In the genomic region with DNA sequence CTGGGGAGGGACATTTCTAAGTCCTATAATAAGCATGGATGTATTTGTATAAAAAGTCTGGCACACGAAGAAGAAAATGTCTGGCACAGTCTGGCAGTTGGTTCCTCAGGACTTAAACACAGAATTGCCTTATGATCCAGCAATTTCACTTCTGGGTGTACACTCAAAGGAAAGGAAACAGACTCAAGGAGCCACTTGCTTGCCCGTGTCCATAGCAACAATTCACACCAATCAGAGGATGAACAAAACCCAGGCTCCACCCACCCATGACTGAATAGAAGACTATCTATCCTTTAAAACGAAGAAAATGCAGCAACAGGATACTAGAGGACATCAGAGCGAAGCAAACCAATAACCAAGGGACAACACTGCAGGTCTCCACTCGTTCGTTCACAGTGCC, we compare ENCODE assay signal across 18 mouse cellular contexts. TPM values are rescaled to one million over a fixed set of nuclear protein-coding genes. Genes with fewer than 3 reads are reported as not detected.
DNase-seq lines count a peak whose midpoint lies in the region; ATAC-seq lines count a peak whose summit lies in the region.
"Had no signal": no experiment of that assay in that cellular context is flagged by ENCODE, and none has a peak within 500 bp of the region (broad histone marks: within the 10 kb centered on the region; RNA-seq: fewer than 3 reads in every experiment).

No protein-coding gene starts in this region.

- ATAC-seq in forebrain, embryonic 16.5 days: peak; percentile 11; the same call in 1 of the 2 replicates
- no peak for ATAC-seq in forebrain, embryonic 13.5 days
- ATAC-seq: lung, postnatal 0 days had no signal

- H3K4me2 ChIP-seq in forebrain, embryonic 16.5 days (ENCODE audit: low read length): no peak overlapping the region
- no peak overlapping the region for H3K4me2 ChIP-seq in forebrain, embryonic 13.5 days
- H3K4me2 ChIP-seq: liver, embryonic 15.5 days had no signal

- no peaks in the 10 kb centered on the region for H3K27me3 ChIP-seq in forebrain, embryonic 16.5 days (replicated peaks; ENCODE audit: control insufficient read depth, insufficient read depth, low read length)
- no peaks in the 10 kb centered on the region for H3K27me3 ChIP-seq in forebrain, embryonic 13.5 days
- H3K27me3 ChIP-seq: liver, embryonic 15.5 days had no signal

- no peak overlapping the region for H3K9ac ChIP-seq in forebrain, embryonic 16.5 days (replicated peaks; ENCODE audit: low read depth, low read length)
- H3K9ac ChIP-seq in forebrain, embryonic 13.5 days: no peak overlapping the region
- H3K9ac ChIP-seq: liver, embryonic 15.5 days had no signal

- peak overlapping the region; percentile 54; the same call in 1 of the 2 replicates for H3K27ac ChIP-seq in forebrain, embryonic 16.5 days (ENCODE audit: low read length)
- H3K27ac ChIP-seq in forebrain, embryonic 13.5 days: no peak overlapping the region
- H3K27ac ChIP-seq: embryonic facial prominence, embryonic 10.5 days; liver, embryonic 15.5 days had no signal

- H3K9me3 ChIP-seq in forebrain, embryonic 16.5 days (ENCODE audit: control insufficient read depth, low read length): no peaks in the 10 kb centered on the region
- H3K9me3 ChIP-seq in forebrain, embryonic 13.5 days (replicated peaks): no peaks in the 10 kb centered on the region
- H3K9me3 ChIP-seq: embryonic facial prominence, embryonic 10.5 days; liver, embryonic 15.5 days had no signal

- H3K4me1 ChIP-seq in forebrain, embryonic 16.5 days (replicated peaks; ENCODE audit: control insufficient read depth, insufficient read depth, low read length): peaks cover 59% of the 10 kb centered on the region
- peaks cover 85% of the 10 kb centered on the region for H3K4me1 ChIP-seq in forebrain, embryonic 13.5 days
- H3K4me1 ChIP-seq: liver, embryonic 15.5 days had no signal

- 57% methylated on average over 6 of the region's 6 CpGs for WGBS in forebrain, embryonic 16.5 days
- 72% methylated on average over 6 of the region's 6 CpGs for WGBS in forebrain, embryonic 13.5 days

- no peaks in the 10 kb centered on the region for H3K36me3 ChIP-seq in forebrain, embryonic 16.5 days (ENCODE audit: control insufficient read depth, insufficient read depth)
- H3K36me3 ChIP-seq in forebrain, embryonic 13.5 days (ENCODE audit: poor library complexity, severe bottlenecking): no peaks in the 10 kb centered on the region
- H3K36me3 ChIP-seq: embryonic facial prominence, embryonic 10.5 days; liver, embryonic 15.5 days had no signal

- peak; percentile 69 for DNase-seq in layer of hippocampus, adult 9-11 months
- no peak for DNase-seq in layer of hippocampus, adult 8-10 months (ENCODE audit: low spot score in 2 of 2)
- peak; percentile 42 to 58 for DNase-seq in right cerebral cortex, adult 2 months (ENCODE audit: low spot score in 2 of 2)
- DNase-seq in right cerebral cortex, postnatal 14 days: no peak
- DNase-seq in telencephalon, adult 2 months (ENCODE audit: low read depth, low spot score): peak; percentile 77
- no peak for DNase-seq in T-cell, adult 2 months (ENCODE audit: low spot score)
- DNase-seq: adrenal gland, adult 8-10 months; cerebellum, adult 11-12 months; cerebellum, postnatal 36 days; heart, adult 11 months; kidney, adult 2 months; kidney, postnatal 36 days had no signal

- H3K4me3 ChIP-seq in forebrain, embryonic 16.5 days (replicated peaks; ENCODE audit: low read length): no peak overlapping the region
- no peak overlapping the region for H3K4me3 ChIP-seq in forebrain, embryonic 13.5 days
- H3K4me3 ChIP-seq: embryonic facial prominence, embryonic 10.5 days; liver, embryonic 15.5 days; myocyte had no signal

RNA-seq across cellular contexts. Expression of a gene that starts 48.4 kb away (rescaled TPM):
- 18.2 and 21.3 TPM in 2 replicates for polyA plus RNA-seq in forebrain, embryonic 16.5 days (2015; fragmentation: Nextera tagmentation; extraction: Ambion mirVana)
- polyA plus RNA-seq in forebrain, embryonic 13.5 days (2015; fragmentation: Nextera tagmentation; extraction: Ambion mirVana): 13.9 and 14.4 TPM in 2 replicates
- 100 to 1,000 TPM; 184 to 232 (median 208) TPM for total RNA-seq in layer of hippocampus, adult 8-10 months (2022)

Comparison
In these comparisons a context has a peak if more than half of its experiments do, and no peak if none do; other contexts are left out.
1. DNase-seq: peak in layer of hippocampus, adult 9-11 months (single experiment), right cerebral cortex, adult 2 months (2 of 2) and telencephalon, adult 2 months (single experiment); none in layer of hippocampus, adult 8-10 months (0 of 2), right cerebral cortex, postnatal 14 days (single experiment) and T-cell, adult 2 months (single experiment).